Mouse (Mus musculus): ENCODE data around the gene Plin1. TPM values are rescaled to one million over a fixed set of nuclear protein-coding genes. Genes with fewer than 3 reads are reported as not detected.

Gene Plin1
- polyA plus RNA-seq, 1 experiment from 2014 or later: not detected

DNA sequence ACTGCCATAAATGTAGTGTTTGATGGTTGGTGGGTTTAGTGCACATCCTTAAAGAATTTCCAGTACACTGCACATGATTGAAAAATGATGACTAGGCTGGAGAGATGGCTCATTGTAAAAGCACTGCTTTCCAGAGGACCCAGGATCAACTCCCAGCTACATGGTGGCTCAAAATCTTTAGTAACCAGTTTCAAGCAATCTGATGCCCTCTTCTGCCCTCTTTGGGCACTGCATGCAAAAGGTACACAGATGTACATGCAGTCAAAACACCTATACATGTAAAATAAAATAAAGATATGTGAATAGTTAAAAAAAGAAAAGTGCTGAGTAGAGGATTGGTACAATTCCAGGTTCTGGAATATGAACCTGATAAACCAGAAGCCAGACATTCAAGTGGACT is 53.5 kb downstream of the Plin1 start:
- H3K9me3 ChIP-seq: no peaks in the 10 kb centered on the region
- no peak for ATAC-seq (ENCODE audit: low FRiP score, low read depth)
- H3K4me2 ChIP-seq (replicated peaks): no peak overlapping the region
- no peak overlapping the region for H3K4me3 ChIP-seq
- H3K27me3 ChIP-seq (replicated peaks): no peaks in the 10 kb centered on the region
- no peaks in the 10 kb centered on the region for H3K4me1 ChIP-seq
- no peak overlapping the region for H3K27ac ChIP-seq
- H3K36me3 ChIP-seq: peaks cover 58% of the 10 kb centered on the region
- H3K9ac ChIP-seq: no peak overlapping the region

DNA sequence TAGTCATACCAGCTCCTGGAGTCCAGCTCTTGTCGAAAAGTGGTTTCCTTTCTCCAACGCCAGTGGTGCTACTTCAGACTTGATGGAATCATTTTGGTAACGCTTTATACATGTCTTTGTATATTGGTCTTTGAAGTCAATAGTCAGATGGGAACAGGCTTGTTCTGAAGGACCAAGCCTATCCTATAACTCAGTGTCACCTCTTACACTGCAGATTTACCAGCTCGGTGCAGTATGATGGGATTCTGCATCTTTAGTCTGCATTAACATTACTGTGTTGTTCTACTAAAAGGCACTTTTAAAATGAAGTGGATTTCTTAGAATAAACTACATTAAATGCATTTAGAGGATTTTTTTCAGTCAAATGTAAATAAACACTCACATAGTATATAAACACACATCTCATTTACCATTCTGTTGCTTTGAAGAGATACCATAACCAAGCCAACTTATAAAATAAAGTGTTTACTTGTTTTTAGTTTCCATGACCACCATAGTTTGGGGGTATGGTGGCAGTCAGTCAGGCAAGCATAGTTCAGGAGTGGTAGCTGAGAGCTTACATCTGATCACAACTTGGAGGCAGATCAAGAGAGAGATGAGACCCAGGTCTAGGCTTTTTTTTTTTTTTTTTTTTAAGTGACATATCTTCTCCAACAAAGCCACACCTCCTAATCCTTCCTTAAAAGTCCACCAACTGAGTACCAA is 61.7 kb downstream of the Plin1 start:
- Histone ChIP-seq H3K4me1 (no peaks in the 10 kb centered on the region), H3K36me3 (peaks cover 42% of the 10 kb centered on the region), H3K4me3 (no peak overlapping the region), H3K4me2 (replicated peaks) (no peak overlapping the region), H3K27ac (no peak overlapping the region), H3K9me3 (no peaks in the 10 kb centered on the region), H3K27me3 (replicated peaks) (no peaks in the 10 kb centered on the region), H3K9ac (no peak overlapping the region)
- ATAC-seq (ENCODE audit: low FRiP score, low read depth): no peak
- WGBS: 97% methylated on average over 4 of the region's 4 CpGs

Other genes with a start within 250 kb of the Plin1 start
- gene Rhcg, start 115.2 kb downstream of the Plin1 start, polyA plus RNA-seq (2016; fragmentation: Nextera tagmentation; extraction: Ambion mirVana): 3.3 and 3.6 TPM in 2 replicates
- 9.1 TPM in 2 replicates for gene Ticrr, start 72.7 kb downstream of the Plin1 start, polyA plus RNA-seq (2016; fragmentation: Nextera tagmentation; extraction: Ambion mirVana)
- 6.0 and 6.2 TPM in 2 replicates for gene Kif7, start 17.2 kb downstream of the Plin1 start, polyA plus RNA-seq (2016; fragmentation: Nextera tagmentation; extraction: Ambion mirVana)
- 9.8 and 11.5 TPM in 2 replicates for gene Pex11a, start 10.2 kb upstream of the Plin1 start, polyA plus RNA-seq (2016; fragmentation: Nextera tagmentation; extraction: Ambion mirVana)
- 0.17 and 0.38 TPM in 2 replicates for gene Wdr93, start 10.3 kb upstream of the Plin1 start, polyA plus RNA-seq (2016; fragmentation: Nextera tagmentation; extraction: Ambion mirVana)
- gene Mesp1, start 60.9 kb upstream of the Plin1 start, polyA plus RNA-seq (2016; fragmentation: Nextera tagmentation; extraction: Ambion mirVana): not detected in 2 replicates
- 0.44 and 0.52 TPM in 2 replicates for gene Mesp2, start 77.8 kb upstream of the Plin1 start, polyA plus RNA-seq (2016; fragmentation: Nextera tagmentation; extraction: Ambion mirVana)
- gene Anpep, start 128.2 kb upstream of the Plin1 start, polyA plus RNA-seq (2016; fragmentation: Nextera tagmentation; extraction: Ambion mirVana): 5.2 and 6.7 TPM in 2 replicates
- 49.8 and 55.0 TPM in 2 replicates for gene Ap3s2, start 187.7 kb upstream of the Plin1 start, polyA plus RNA-seq (2016; fragmentation: Nextera tagmentation; extraction: Ambion mirVana)
- 20.7 and 22.2 TPM in 2 replicates for gene Arpin, start 202.5 kb upstream of the Plin1 start, polyA plus RNA-seq (2016; fragmentation: Nextera tagmentation; extraction: Ambion mirVana)

All from neural tube, embryonic 12.5 days (tissue).